Mouse (Mus musculus) gastrocnemius, postnatal 4 days (tissue): ENCODE results near the gene Cbx7. TPM values are rescaled to one million over a fixed set of nuclear protein-coding genes. Genes with fewer than 3 reads are reported as not detected.
A peak's percentile ranks its signal among the peaks of the same experiment; 100 is the strongest.
"Not testable (repeated sequence)": the region's sequence is repeated elsewhere in the genome, so short reads cannot be mapped to it uniquely, and the experiment has no call there.

Source experiments
- DNase-seq, 2 experiments: peaks; one replicate each; pipeline ENCODE4 v3.0.0; 2021 to 2022; ENCODE audit warnings: low spot score in 2 of 2, mixed read lengths in 2 of 2
- total RNA-seq, 2 experiments: library from RNA; stranded (reverse); gene quantifications; 2 replicates each; pipeline ENCODE4 v1.2.3; 2021

Cbx7 gene
- total RNA-seq, 2 experiments from 2014 or later: 2.1 TPM

- DNase-seq: no peak
Observed at GRCm38 (mm10) chr15:79928316-79928715, 42.6 kb downstream of the Cbx7 start.

GRCm38 (mm10) chr15:79927637-79928122 lies 43.2 kb downstream of the Cbx7 start:
- DNase-seq: peak; percentile 81 to 95

GRCm38 (mm10) chr15:79926856-79927416 lies 44.0 kb downstream of the Cbx7 start:
- no peak for DNase-seq

- DNase-seq: no peak
Observed at GRCm38 (mm10) chr15:79919787-79920186, 51.1 kb downstream of the Cbx7 start.

- DNase-seq: no peak
Observed at GRCm38 (mm10) chr15:79918485-79918884, 52.4 kb downstream of the Cbx7 start.

GRCm38 (mm10) chr15:79917111-79917720 lies 53.7 kb downstream of the Cbx7 start:
- DNase-seq: no peak

GRCm38 (mm10) chr15:79916150-79916549 lies 54.8 kb downstream of the Cbx7 start:
- no peak for DNase-seq

GRCm38 (mm10) chr15:79914357-79914756 lies 56.6 kb downstream of the Cbx7 start:
- no peak for DNase-seq

- DNase-seq: no peak
Observed at GRCm38 (mm10) chr15:79913761-79914346, 57.1 kb downstream of the Cbx7 start.

GRCm38 (mm10) chr15:79911339-79911738 lies 59.6 kb downstream of the Cbx7 start:
- no peak for DNase-seq

- not testable (repeated sequence) for DNase-seq
Observed at GRCm38 (mm10) chr15:79910812-79911211, 60.1 kb downstream of the Cbx7 start.

GRCm38 (mm10) chr15:79909006-79909405 lies 61.9 kb downstream of the Cbx7 start:
- not testable (repeated sequence) for DNase-seq

- no peak for DNase-seq
Observed at GRCm38 (mm10) chr15:79906855-79907254, 64.1 kb downstream of the Cbx7 start.

GRCm38 (mm10) chr15:79905211-79905610 lies 65.7 kb downstream of the Cbx7 start:
- DNase-seq: no peak

- not testable (repeated sequence) for DNase-seq
Observed at GRCm38 (mm10) chr15:79904678-79905077, 66.2 kb downstream of the Cbx7 start.

- DNase-seq: no peak
Observed at GRCm38 (mm10) chr15:79903963-79904362, 67.0 kb downstream of the Cbx7 start.

GRCm38 (mm10) chr15:79903081-79903480 lies 67.8 kb downstream of the Cbx7 start:
- not testable (repeated sequence) for DNase-seq

- no peak for DNase-seq
Observed at GRCm38 (mm10) chr15:79901399-79901798, 69.5 kb downstream of the Cbx7 start.

GRCm38 (mm10) chr15:79900751-79901150 lies 70.2 kb downstream of the Cbx7 start:
- DNase-seq: no peak

- no peak for DNase-seq
Observed at GRCm38 (mm10) chr15:79899828-79900510, 71.0 kb downstream of the Cbx7 start.

GRCm38 (mm10) chr15:79898988-79899387 lies 71.9 kb downstream of the Cbx7 start:
- DNase-seq: no peak
